In the genomic region with DNA sequence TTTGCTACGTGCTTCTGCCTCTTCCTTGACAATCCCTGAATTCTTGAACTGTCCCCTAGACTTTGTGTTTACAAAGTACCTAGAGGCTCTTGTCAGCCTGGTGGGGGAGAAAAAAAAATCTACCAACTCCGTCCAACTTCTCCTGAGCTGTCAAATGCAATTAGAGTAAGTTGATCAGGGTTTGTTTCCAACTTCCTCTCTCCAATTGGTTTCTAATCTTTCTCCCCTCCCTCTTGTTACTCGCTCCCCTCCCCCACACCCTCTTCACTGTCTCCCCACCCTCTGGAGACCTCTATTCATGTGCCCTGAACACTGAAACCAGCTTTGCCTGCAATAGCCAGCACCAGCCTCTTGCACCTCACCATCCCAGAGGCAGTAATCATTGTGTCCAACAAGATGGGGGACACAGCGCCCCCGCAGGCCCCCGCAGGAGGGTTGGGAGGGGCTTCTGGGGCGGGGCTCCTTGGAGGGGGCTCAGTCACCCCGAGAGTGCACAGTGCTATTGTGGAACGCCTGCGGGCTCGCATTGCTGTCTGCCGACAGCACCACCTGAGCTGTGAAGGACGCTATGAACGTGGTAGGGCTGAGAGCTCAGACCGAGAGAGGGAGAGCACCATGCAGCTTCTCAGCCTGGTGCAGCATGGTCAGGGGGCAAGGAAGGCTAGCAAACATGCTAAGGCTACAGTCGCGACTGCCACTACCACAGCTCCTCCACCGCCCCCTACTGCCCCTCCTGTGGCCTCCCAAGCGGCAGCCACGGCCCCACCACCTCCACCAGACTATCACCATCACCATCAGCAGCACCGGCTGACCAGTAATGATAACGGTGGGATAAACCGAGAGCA, we compare ENCODE assay signal across 8 mouse cellular contexts. TPM values are rescaled to one million over a fixed set of nuclear protein-coding genes. Genes with fewer than 3 reads are reported as not detected.
DNase-seq lines count a peak whose midpoint lies in the region; ATAC-seq and TF ChIP-seq lines count a peak whose summit lies in the region.

A gene (plus strand): TSS at position 290 of the 845 bp plus-strand sequence.

- H3K36me3 ChIP-seq in MEL (ENCODE audit: control insufficient read depth in 1 of 2, insufficient read depth in 2 of 2, low read length in 2 of 2): peaks cover 0 to 4% of the 10 kb centered on the region in 2 experiments; a peak in 1 of 4 replicates
- H3K36me3 ChIP-seq in forebrain, embryonic 16.5 days (ENCODE audit: control insufficient read depth, insufficient read depth): no peaks in the 10 kb centered on the region
- no peaks in the 10 kb centered on the region for H3K36me3 ChIP-seq in macrophage (ENCODE audit: inconsistent target)

- TF ChIP-seq EP300 in MEL (IDR thresholded peaks at IDR 0.05; ENCODE audit: low read depth in 1 of 2, low read length in 2 of 2): peak; percentile 42 to 75

- H3K4me2 ChIP-seq in forebrain, embryonic 16.5 days (ENCODE audit: low read length): peak within 1 kb of the TSS; percentile 74

- no peaks in the 10 kb centered on the region for H3K9me3 ChIP-seq in MEL (replicated peaks; ENCODE audit: insufficient read depth, low read length)
- H3K9me3 ChIP-seq in forebrain, embryonic 16.5 days (ENCODE audit: control insufficient read depth, low read length): no peaks in the 10 kb centered on the region

- H3K27ac ChIP-seq in MEL (ENCODE audit: control insufficient read depth, low read depth, low read length) (no peak within 1 kb of the TSS), macrophage (peak within 1 kb of the TSS; percentile 28)
- peak within 1 kb of the TSS; percentile 71 for H3K27ac ChIP-seq in forebrain, embryonic 16.5 days (ENCODE audit: low read length)

- peaks cover 8 to 11% of the 10 kb centered on the region in 2 experiments for H3K4me1 ChIP-seq in MEL (ENCODE audit: control insufficient read depth in 1 of 2, insufficient read depth in 2 of 2, low read length in 2 of 2)
- peaks cover 50% of the 10 kb centered on the region for H3K4me1 ChIP-seq in forebrain, embryonic 16.5 days (replicated peaks; ENCODE audit: control insufficient read depth, insufficient read depth, low read length)

- no peak; the same call in none of the 2 replicates for TF ChIP-seq RAD21 in MEL (IDR thresholded peaks at IDR 0.05; ENCODE audit: low read depth, low read length)

- no peaks in the 10 kb centered on the region; a peak in 1 of 4 replicates for H3K27me3 ChIP-seq in MEL (ENCODE audit: control insufficient read depth in 1 of 2, insufficient read depth in 2 of 2, low read length in 2 of 2)
- no peaks in the 10 kb centered on the region for H3K27me3 ChIP-seq in forebrain, embryonic 16.5 days (replicated peaks; ENCODE audit: control insufficient read depth, insufficient read depth, low read length)

- peak; percentile 90 for DNase-seq in MEL (ENCODE audit: low read depth, low spot score)
- peak; percentile 31 for DNase-seq in c-Kit-positive CD71-positive TER-119-positive erythroid progenitor cells, embryonic 14.5 days (ENCODE audit: low spot score)
- peak; percentile 58 to 74 for DNase-seq in layer of hippocampus, postnatal 10 days (ENCODE audit: low spot score in 2 of 2)
- peak; percentile 32 for DNase-seq in right cerebral cortex, adult 18-20 months
- peak; percentile 45 for DNase-seq in urinary bladder, postnatal 25 days (ENCODE audit: low spot score)

- H3K4me3 ChIP-seq in MEL (ENCODE audit: control insufficient read depth in 1 of 2, insufficient read depth in 1 of 2, low read depth in 2 of 2, low read length in 2 of 2): peak within 1 kb of the TSS; percentile 67 to 92
- H3K4me3 ChIP-seq in forebrain, embryonic 16.5 days (replicated peaks; ENCODE audit: low read length): peak within 1 kb of the TSS; percentile 52
- peak within 1 kb of the TSS; percentile 65 for H3K4me3 ChIP-seq in macrophage (ENCODE audit: inconsistent target)

- peak within 1 kb of the TSS; percentile 75 for H3K9ac ChIP-seq in MEL (ENCODE audit: control insufficient read depth, low read depth, low read length, poor library complexity, severe bottlenecking)
- H3K9ac ChIP-seq in forebrain, embryonic 16.5 days (replicated peaks; ENCODE audit: low read depth, low read length): peak within 1 kb of the TSS; percentile 64

- H3K79me2 ChIP-seq in MEL (ENCODE audit: control insufficient read depth, insufficient read depth, low read length, poor library complexity): no peaks in the 10 kb centered on the region; the same call in 1 of the 2 replicates
- no peaks in the 10 kb centered on the region; the same call in 1 of the 2 replicates for H3K79me2 ChIP-seq in macrophage (ENCODE audit: inconsistent target)

- WGBS in forebrain, embryonic 16.5 days: 0% methylated on average over 23 of the region's 23 CpGs
- 10% methylated on average over 22 of the region's 23 CpGs for WGBS in macrophage (ENCODE audit: missing documents)

- TF ChIP-seq POLR2A in MEL (IDR thresholded peaks at IDR 0.05; ENCODE audit: control insufficient read depth in 1 of 2, insufficient read depth in 1 of 2, low read depth in 1 of 2, low read length in 2 of 2, poor library complexity in 1 of 2): no peak

- TF ChIP-seq CTCF in MEL (IDR thresholded peaks at IDR 0.05 in 2 of 3, conservative IDR thresholded peaks at IDR 0.05 in 1 of 3; ENCODE audit: control insufficient read depth in 1 of 3, insufficient read depth in 1 of 3, low read depth in 2 of 3, low read length in 3 of 3, poor library complexity in 1 of 3, severe bottlenecking in 1 of 3): peak; percentile 31 to 56 (median 45); a peak in 5 of 6 replicates

- ATAC-seq in forebrain, embryonic 16.5 days: peak; percentile 67
- peak; percentile 38 to 54 for ATAC-seq in hematopoietic stem cell, adult 5-6 weeks (replicated peaks in 1 of 2; ENCODE audit: insufficient read depth in 1 of 2, low FRiP score in 2 of 2, low TSS enrichment in 1 of 2, low read depth in 1 of 2, poor library complexity in 2 of 2, severe bottlenecking in 2 of 2)

TF ChIP-seq in MEL, 35 proteins besides CTCF, POLR2A, EP300 and RAD21 (continues in another document):
- peak; percentile 80 for TF ChIP-seq TAL1 (IDR thresholded peaks at IDR 0.05; ENCODE audit: low read length)
- peak; percentile 86 for TF ChIP-seq ZNF384 (IDR thresholded peaks at IDR 0.05; ENCODE audit: low read depth, low read length)
- TF ChIP-seq GATA1 (IDR thresholded peaks at IDR 0.05; ENCODE audit: low read depth, low read length): peak; percentile 61; the same call in 1 of the 2 replicates
- peak; percentile 53 for TF ChIP-seq HCFC1 (IDR thresholded peaks at IDR 0.05; ENCODE audit: low read depth, low read length)
- no peak; the same call in 1 of the 2 replicates for TF ChIP-seq SMC3 (IDR thresholded peaks at IDR 0.05; ENCODE audit: low read depth, low read length)
- peak; percentile 11; the same call in 1 of the 2 replicates for TF ChIP-seq TBP (IDR thresholded peaks at IDR 0.05; ENCODE audit: low read depth, low read length)
- TF ChIP-seq ZMIZ1 (IDR thresholded peaks at IDR 0.05; ENCODE audit: low read depth, low read length): no peak
- TF ChIP-seq NRF1 (IDR thresholded peaks at IDR 0.05; ENCODE audit: insufficient read depth, low read depth, low read length, poor library complexity, severe bottlenecking): no peak
- no peak for TF ChIP-seq JUND (IDR thresholded peaks at IDR 0.05; ENCODE audit: low read depth, low read length)
- no peak for TF ChIP-seq E2F4 (IDR thresholded peaks at IDR 0.05; ENCODE audit: borderline replicate concordance, low read depth, low read length)
- TF ChIP-seq MXI1 (IDR thresholded peaks at IDR 0.05; ENCODE audit: low read depth, low read length): peak; percentile 74
- TF ChIP-seq MAZ (IDR thresholded peaks at IDR 0.05; ENCODE audit: low read depth, low read length): peak; percentile 99
- TF ChIP-seq SIN3A (IDR thresholded peaks at IDR 0.05; ENCODE audit: low read length): peak; percentile 95
- TF ChIP-seq MYB (IDR thresholded peaks at IDR 0.05; ENCODE audit: low read depth, low read length): no peak
- TF ChIP-seq CHD2 (IDR thresholded peaks at IDR 0.05; ENCODE audit: low read length): peak; percentile 48
- peak; percentile 33; the same call in 1 of the 2 replicates for TF ChIP-seq RCOR1 (IDR thresholded peaks at IDR 0.05; ENCODE audit: low read depth, low read length)
- no peak for TF ChIP-seq POLR2AphosphoS2 (IDR thresholded peaks at IDR 0.05; ENCODE audit: low read length)
- TF ChIP-seq MEF2A (IDR thresholded peaks at IDR 0.05; ENCODE audit: extremely low read depth, insufficient replicate concordance, low read depth, low read length, poor library complexity, severe bottlenecking): no peak
- peak; percentile 43; the same call in 1 of the 2 replicates for TF ChIP-seq ETS1 (IDR thresholded peaks at IDR 0.05; ENCODE audit: low read depth, low read length)
- peak; percentile 65; the same call in 1 of the 2 replicates for TF ChIP-seq BHLHE40 (IDR thresholded peaks at IDR 0.05; ENCODE audit: borderline replicate concordance, low read depth, low read length)
- TF ChIP-seq GABPA (IDR thresholded peaks at IDR 0.05; ENCODE audit: low read depth, low read length): no peak
- TF ChIP-seq ZC3H11A (IDR thresholded peaks at IDR 0.05; ENCODE audit: low read depth, low read length): peak; percentile 3; the same call in 1 of the 2 replicates
- TF ChIP-seq USF2 (IDR thresholded peaks at IDR 0.05; ENCODE audit: borderline replicate concordance in 1 of 2, insufficient read depth in 1 of 2, low read depth in 1 of 2, low read length in 2 of 2): no peak
- 0 out of 2 replicates have a peak, but pooled peaks have one; percentile 22 for TF ChIP-seq USF1 (IDR thresholded peaks at IDR 0.05; ENCODE audit: low read depth, low read length)
- TF ChIP-seq POLR2AphosphoS5 (IDR thresholded peaks at IDR 0.05; ENCODE audit: borderline replicate concordance, low read depth, low read length): peak; percentile 35; the same call in 1 of the 2 replicates
- TF ChIP-seq MAX (IDR thresholded peaks at IDR 0.05; ENCODE audit: low read length): peak; percentile 65
- 0 out of 2 replicates have a peak, but pooled peaks have one; percentile 68 for TF ChIP-seq CHD1 (IDR thresholded peaks at IDR 0.05; ENCODE audit: low read depth, low read length)

RNA-seq across cellular contexts. Expression of the gene that starts here (rescaled TPM):
- total RNA-seq in MEL (2012; rRNA removed): 0.08 and 0.20 TPM in 2 replicates
- polyA plus RNA-seq in MEL (2012; ENCODE audit: insufficient read depth in 1 of 2, insufficient read length in 2 of 2, low read depth in 1 of 2, low replicate concordance in 2 of 2, missing spikeins in 1 of 2) (under 1 TPM in 1 of 2 experiments, not detected in 1; 0.47 TPM), macrophage (2018) (6.0 to 7.7 TPM (median 6.7 TPM) in 3 replicates)
- 9.0 and 10.5 TPM in 2 replicates for polyA plus RNA-seq in forebrain, embryonic 16.5 days (2015; fragmentation: Nextera tagmentation; extraction: Ambion mirVana)
- 5.0 and 7.5 TPM in 2 replicates for total RNA-seq in hematopoietic stem cell, adult 5-6 weeks (2017)
- total RNA-seq in layer of hippocampus, postnatal 10 days (2021): 10 to 100 TPM; 11.2 to 13.0 TPM
- 10 to 100 TPM in 19 of 26 experiments, 1 to 10 TPM in 7; 7.5 to 40.6 (median 10.9) TPM for total RNA-seq in macrophage (2018; cell fraction: chromatin; rRNA removed)
- total RNA-seq in macrophage (2018; cell fraction: cytosol; rRNA removed): 10 to 100 TPM in 1 of 26 experiments, 1 to 10 TPM in 25; 5.3 to 10.0 (median 7.6) TPM
- total RNA-seq in macrophage (2018; cell fraction: nucleus; rRNA removed): 10 to 100 TPM in 22 of 26 experiments, 1 to 10 TPM in 4; 7.9 to 28.3 (median 12.5) TPM

Comparison
In these comparisons a context has a peak if more than half of its experiments do, and no peak if none do; other contexts are left out.
1. Peak in DNase-seq, H3K4me3 ChIP-seq and H3K9ac ChIP-seq in MEL; RNA of the gene not detected or under 1 TPM.
2. DNase-seq: peak in every context shown above with its lines; median percentile 90 in MEL; 66 in layer of hippocampus, postnatal 10 days; 45 in urinary bladder, postnatal 25 days; 32 in right cerebral cortex, adult 18-20 months; 31 in c-Kit-positive CD71-positive TER-119-positive erythroid progenitor cells, embryonic 14.5 days.